ENCODE assay signal across 9 mouse cellular contexts in the genomic region with DNA sequence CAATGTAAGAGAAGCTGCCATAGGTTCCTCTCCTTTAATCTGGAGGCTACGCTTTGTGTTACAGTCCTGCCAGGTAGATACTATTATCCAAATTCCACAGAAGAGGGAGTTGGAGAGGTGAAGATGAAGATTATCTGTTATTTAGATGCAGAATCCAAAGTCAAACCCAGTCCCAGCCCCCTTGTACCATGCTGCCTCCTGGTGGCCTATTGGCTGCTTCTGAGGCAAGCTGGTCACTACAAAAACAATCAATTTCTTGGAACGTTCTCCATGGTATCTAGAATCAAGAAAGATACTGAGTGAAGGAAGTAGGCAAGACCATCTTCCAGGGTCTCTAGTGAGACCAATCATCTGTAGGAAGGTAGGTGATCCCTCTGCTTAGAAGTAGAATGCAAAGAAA. TPM values are rescaled to one million over a fixed set of nuclear protein-coding genes. Genes with fewer than 3 reads are reported as not detected.
DNase-seq lines count a peak whose midpoint lies in the region; ATAC-seq and TF ChIP-seq lines count a peak whose summit lies in the region.
"Had no signal": no experiment of that assay in that cellular context is flagged by ENCODE, and none has a peak within 500 bp of the region (broad histone marks: within the 10 kb centered on the region; RNA-seq: fewer than 3 reads in every experiment).

No protein-coding gene starts in this region.

- no peak for DNase-seq in layer of hippocampus, adult 2 months (ENCODE audit: low spot score in 2 of 2)
- DNase-seq in layer of hippocampus, adult 18-20 months (ENCODE audit: low spot score in 2 of 2), result no peak
- peak; percentile 36 for DNase-seq in G1E (ENCODE audit: low spot score)
- peak; percentile 43 for DNase-seq in c-Kit-positive CD71-positive TER-119-negative erythroid progenitor cells, embryonic 14.5 days (ENCODE audit: low read depth)
- DNase-seq in left cerebral cortex, adult 9 months (ENCODE audit: low spot score in 2 of 2), result no peak
- DNase-seq in left cerebral cortex, postnatal 10 days (ENCODE audit: extremely low spot score in 1 of 2, low spot score in 2 of 2), result no peak
- DNase-seq in yolk sac, embryonic 10.5 days (ENCODE audit: low spot score), result no peak
- DNase-seq: gastrocnemius, postnatal 14 days had no signal

- H3K9me3 ChIP-seq in G1E (replicated peaks), result no peaks in the 10 kb centered on the region

- ATAC-seq in G1E (ENCODE audit: extremely low read depth, insufficient number of reproducible peaks, low FRiP score, poor library complexity, severe bottlenecking), result no peak

- WGBS in small intestine, adult 2 months, result 36% methylated on average over 2 of the region's 2 CpGs

- no peak overlapping the region for H3K4me3 ChIP-seq in layer of hippocampus, adult 2 months
- no peak overlapping the region for H3K4me3 ChIP-seq in G1E (ENCODE audit: low read depth, low read length)
- H3K4me3 ChIP-seq in small intestine, adult 2 months (ENCODE audit: low read depth, low read length), result no peak overlapping the region

- peak; percentile 55 for TF ChIP-seq CTCF in layer of hippocampus, adult 2 months (conservative IDR thresholded peaks at IDR 0.05)
- TF ChIP-seq CTCF in G1E (IDR thresholded peaks at IDR 0.05; ENCODE audit: low read depth, low read length), result peak; percentile 52; the same call in 1 of the 2 replicates
- TF ChIP-seq CTCF in small intestine, adult 2 months (IDR thresholded peaks at IDR 0.05; ENCODE audit: extremely low read depth, insufficient read length, insufficient replicate concordance, low read depth, low read length), result peak; percentile 72; the same call in 1 of the 2 replicates

- TF ChIP-seq POLR2A in small intestine, adult 2 months (IDR thresholded peaks at IDR 0.05; ENCODE audit: low read depth, low read length), result no peak

- no peak overlapping the region for H3K27ac ChIP-seq in layer of hippocampus, adult 2 months
- H3K27ac ChIP-seq in small intestine, adult 2 months (ENCODE audit: insufficient read depth, low read depth, low read length), result no peak overlapping the region

- intact Hi-C loops in left cerebral cortex, postnatal 10 days (cut with DNase I), result no loop called here

- peaks cover 6% of the 10 kb centered on the region; the same call in 1 of the 2 replicates for H3K4me1 ChIP-seq in G1E (ENCODE audit: insufficient read depth, low read depth, low read length)
- no peaks in the 10 kb centered on the region for H3K4me1 ChIP-seq in small intestine, adult 2 months (ENCODE audit: control insufficient read depth, insufficient read depth, insufficient read length, low read length)

- H3K36me3 ChIP-seq in G1E (replicated peaks), result no peaks in the 10 kb centered on the region
- H3K36me3 ChIP-seq in small intestine, adult 2 months (ENCODE audit: control insufficient read depth, insufficient read depth, low read length), result no peaks in the 10 kb centered on the region

- H3K27me3 ChIP-seq in G1E (ENCODE audit: insufficient read depth, low read length), result peaks cover 25% of the 10 kb centered on the region
- H3K27me3 ChIP-seq in small intestine, adult 2 months (ENCODE audit: control insufficient read depth, insufficient read depth, low read length), result no peaks in the 10 kb centered on the region

RNA-seq across cellular contexts. Expression of a gene that starts 34.2 kb away (rescaled TPM):
- 10 to 100 TPM; 69.1 to 71.2 TPM for total RNA-seq in layer of hippocampus, adult 2 months (2021)
- 10 to 100 TPM; 70.5 to 72.3 TPM for total RNA-seq in layer of hippocampus, adult 18-20 months (2021)
- total RNA-seq in G1E (2014; fragmentation: Nextera tagmentation) (not detected in 2 replicates), G1E (2017) (0.12 and 0.16 TPM in 2 replicates)
- polyA plus RNA-seq in G1E (2012), result not detected in 2 replicates
- 0.27 and 0.72 TPM in 2 replicates for polyA plus RNA-seq in small intestine, adult 2 months (2012; rRNA removed)
- 100 to 1,000 TPM; 173 to 187 TPM for total RNA-seq in left cerebral cortex, postnatal 10 days (2021)

RNA-seq across cellular contexts. Expression of a gene that starts 40.4 kb away (rescaled TPM):
- total RNA-seq in layer of hippocampus, adult 2 months (2021), result 10 to 100 TPM; 44.4 to 49.0 TPM
- total RNA-seq in layer of hippocampus, adult 18-20 months (2021), result 10 to 100 TPM; 40.4 to 42.6 TPM
- total RNA-seq in G1E (2014; fragmentation: Nextera tagmentation) (196 TPM in 2 replicates), G1E (2017) (142 and 144 TPM in 2 replicates)
- polyA plus RNA-seq in G1E (2012), result 5.5 and 8.2 TPM in 2 replicates
- 1.7 and 5.8 TPM in 2 replicates for polyA plus RNA-seq in small intestine, adult 2 months (2012; rRNA removed)
- 10 to 100 TPM; 25.5 to 29.9 TPM for total RNA-seq in left cerebral cortex, postnatal 10 days (2021)

Comparison
In these comparisons a context has a peak if more than half of its experiments do, and no peak if none do; other contexts are left out.
1. DNase-seq: peak in G1E (single experiment) and c-Kit-positive CD71-positive TER-119-negative erythroid progenitor cells, embryonic 14.5 days (single experiment); none in layer of hippocampus, adult 2 months (0 of 2), layer of hippocampus, adult 18-20 months (0 of 2), left cerebral cortex, adult 9 months (0 of 2), left cerebral cortex, postnatal 10 days (0 of 2) and yolk sac, embryonic 10.5 days (single experiment).
2. RNA of a gene that starts 34.2 kb away (total RNA-seq): 173 to 187 TPM in left cerebral cortex, postnatal 10 days, 70.5 to 72.3 TPM in layer of hippocampus, adult 18-20 months and 69.1 to 71.2 TPM in layer of hippocampus, adult 2 months; 0.12 to 0.16 TPM in G1E; every median in the first group is over 10 times any median in the second.
3. Peak in every context shown above with its lines, with median percentiles within 50 percentile points of each other: CTCF ChIP-seq.